Mouse (Mus musculus) liver, adult (tissue): ENCODE measurements around the gene Klf13.
A peak's percentile ranks its signal among the peaks of the same experiment; 100 is the strongest.

Experiments
- GATA4 ChIP-seq: IDR thresholded peaks from 2 replicates; pipeline ENCODE4 v1.6.1; 2014; ENCODE audit warnings: mild to moderate bottlenecking, low read length; ENCODE audit not compliant: insufficient replicate concordance

The Klf13 gene

DNA sequence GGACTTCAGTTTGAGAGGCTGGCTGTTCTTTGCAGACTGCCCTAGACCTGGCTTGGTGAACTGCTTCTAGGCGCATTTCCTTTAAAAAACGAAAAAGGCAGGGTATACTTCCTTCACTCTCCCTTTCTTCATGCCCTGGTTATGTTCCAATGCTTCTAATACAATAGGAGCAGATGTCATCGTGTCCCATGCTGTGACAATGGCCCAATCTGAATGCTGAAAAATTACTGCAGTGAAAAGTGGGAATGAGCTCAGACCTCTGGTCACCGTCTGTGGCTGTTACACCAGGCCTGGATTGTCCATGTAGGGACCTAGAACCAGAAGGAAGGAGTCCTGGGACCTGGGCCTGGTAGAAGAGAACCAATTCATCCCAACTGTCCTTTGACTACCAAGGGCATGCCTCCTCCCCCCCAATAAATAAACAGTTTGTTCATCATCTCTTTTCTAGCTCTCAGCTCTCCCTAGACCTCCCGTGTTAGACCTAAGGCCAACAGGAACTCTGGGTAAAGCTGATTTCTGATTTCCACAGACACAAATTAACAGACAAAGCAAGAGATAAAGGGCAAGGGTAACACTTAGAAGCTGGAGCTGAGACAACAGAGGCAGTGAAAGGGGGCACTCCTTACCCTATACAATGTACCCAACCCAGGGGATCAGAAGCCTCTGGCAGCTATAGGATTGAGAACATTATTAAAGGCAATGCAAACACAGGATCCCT is 30.8 kb downstream of the Klf13 start:
- no peak for TF ChIP-seq GATA4

DNA sequence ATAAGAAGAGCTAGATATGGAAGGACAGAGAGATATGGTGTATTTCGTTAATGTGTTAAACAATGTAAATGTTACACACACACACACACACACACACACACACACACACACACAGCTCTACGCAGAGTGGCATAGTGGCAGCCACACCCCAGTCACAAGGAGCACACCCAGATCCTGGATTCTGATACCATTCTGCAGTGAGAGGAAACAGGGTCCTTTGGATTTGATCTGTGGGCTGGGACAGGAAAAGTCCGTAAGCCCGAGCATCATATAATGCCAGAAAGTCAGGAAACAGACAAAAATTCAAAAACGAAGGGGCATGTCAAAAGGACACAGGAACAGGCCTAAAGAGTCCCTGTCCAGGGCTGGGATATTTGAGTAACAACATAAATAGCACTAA is 33.1 kb downstream of the Klf13 start:
- peak; percentile 32; the same call in 1 of the 2 replicates for TF ChIP-seq GATA4

DNA sequence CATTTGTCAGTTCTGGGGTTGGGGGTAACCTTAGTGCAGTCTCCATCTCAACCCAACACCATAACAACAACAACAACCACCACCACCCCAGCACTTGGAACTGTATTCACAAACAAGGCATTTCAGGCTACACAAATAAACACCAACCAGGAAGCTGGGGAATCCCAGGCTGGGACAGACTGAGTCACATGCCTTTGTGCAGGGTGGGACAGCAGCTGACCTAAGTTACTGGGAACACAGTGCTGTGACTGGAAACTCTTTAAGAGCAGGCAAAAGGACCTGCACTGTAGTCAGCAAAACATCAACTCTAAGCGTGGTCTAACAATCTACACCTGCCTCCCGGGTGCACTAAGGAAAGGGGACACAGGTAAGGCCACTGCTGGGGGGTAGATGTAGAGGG is 33.5 kb downstream of the Klf13 start:
- no peak for TF ChIP-seq GATA4

DNA sequence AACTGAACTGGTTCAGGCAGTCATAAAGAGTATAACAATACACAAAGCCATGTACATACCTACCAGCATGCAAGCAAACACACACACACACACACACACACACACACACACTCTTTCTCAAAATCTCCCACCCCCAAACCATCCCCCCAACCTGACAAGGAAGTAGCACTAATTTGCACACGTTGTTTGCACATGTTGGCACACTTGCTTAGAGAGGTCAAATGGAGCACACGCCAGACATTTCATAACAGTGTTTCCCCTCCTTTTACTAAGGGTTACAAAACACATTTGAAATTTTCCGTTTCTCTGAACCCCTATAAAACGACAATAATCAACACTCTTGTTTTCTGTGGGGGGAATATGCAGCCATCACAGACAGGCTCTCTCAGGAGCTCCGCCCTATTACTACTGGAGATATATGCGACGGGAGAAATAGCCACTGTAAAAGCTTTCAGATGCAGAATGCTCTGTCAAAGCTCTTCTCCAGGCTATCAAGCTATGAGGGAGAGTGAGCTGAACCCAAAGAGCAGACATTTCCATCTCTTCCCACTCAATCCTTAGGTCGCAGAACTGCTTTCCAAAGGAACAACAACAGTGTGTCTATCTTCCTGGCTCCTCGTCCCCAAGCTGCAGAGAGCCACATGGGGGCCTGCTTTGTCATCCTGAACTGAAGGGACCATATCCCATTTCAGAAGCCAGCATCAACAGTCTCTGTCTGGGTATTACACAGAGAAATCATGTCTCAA is 34.9 kb downstream of the Klf13 start:
- no peak for TF ChIP-seq GATA4

DNA sequence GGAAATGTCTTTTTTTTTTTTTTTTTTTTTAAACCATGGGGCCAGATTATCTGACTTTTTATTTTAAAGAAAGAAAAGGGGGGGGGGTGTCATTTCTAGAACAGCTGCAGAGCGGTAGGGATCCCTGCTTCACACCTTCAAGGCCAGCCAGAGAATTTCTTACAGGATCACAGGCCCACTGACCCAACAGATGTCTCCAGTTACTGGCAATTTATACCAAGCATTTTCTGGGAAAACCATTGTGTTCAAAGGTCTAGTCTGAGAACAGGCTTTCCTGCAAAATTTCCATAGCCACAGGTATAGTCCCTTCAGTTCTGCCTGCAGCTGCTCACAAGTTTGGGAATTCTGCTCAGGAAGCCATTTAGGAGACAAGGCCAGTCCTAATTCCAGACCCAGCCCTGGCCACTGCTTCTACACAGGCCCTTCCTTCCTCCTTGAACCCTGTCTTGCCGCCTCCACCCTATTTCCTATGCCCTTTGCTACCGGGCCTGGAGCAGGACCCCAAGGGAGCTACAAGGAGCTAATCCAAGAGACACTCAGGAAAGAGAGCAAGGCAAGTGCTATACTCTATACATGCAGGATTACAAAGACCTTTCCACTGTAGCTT is 36.0 kb downstream of the Klf13 start:
- no peak for TF ChIP-seq GATA4

DNA sequence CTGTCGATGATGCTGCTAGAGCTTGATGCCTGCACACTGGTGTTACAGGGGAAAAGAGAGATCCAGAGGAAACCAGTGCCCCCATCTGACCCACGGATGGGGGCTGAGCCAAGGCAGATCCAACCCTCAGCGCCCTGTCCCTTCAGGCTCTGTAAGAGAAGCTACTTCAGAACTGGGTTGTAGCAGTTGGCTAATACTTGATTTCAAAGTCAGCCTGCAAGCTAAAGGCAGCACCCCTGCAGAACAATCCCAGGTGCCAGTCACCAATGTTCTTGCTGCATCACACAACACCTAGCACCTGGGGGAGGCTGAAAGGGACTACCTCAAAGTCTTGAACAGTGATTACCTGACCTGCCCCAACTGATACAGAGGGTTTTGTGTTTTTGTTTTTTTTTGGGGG is 36.8 kb downstream of the Klf13 start:
- TF ChIP-seq GATA4 = no peak

DNA sequence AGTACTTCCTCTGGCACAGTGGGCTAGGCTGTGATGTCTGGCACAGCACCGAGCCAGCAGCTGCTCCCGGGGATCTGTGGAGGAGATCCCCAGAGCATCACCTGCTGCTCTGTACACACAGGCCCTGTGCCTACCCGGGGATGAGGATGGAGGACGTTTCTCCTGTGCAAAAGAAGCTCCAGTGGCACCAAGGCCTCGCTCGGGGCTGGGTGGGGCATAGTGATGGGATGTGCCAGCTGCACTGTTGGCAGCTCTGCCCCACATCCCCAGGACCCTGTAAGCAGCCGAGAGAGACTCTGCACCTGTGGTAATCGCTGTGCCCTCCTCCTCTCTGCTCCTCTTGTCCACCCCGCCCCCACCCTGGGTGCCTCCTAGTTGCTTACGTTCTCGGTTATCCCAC is 37.4 kb downstream of the Klf13 start:
- no peak for TF ChIP-seq GATA4

DNA sequence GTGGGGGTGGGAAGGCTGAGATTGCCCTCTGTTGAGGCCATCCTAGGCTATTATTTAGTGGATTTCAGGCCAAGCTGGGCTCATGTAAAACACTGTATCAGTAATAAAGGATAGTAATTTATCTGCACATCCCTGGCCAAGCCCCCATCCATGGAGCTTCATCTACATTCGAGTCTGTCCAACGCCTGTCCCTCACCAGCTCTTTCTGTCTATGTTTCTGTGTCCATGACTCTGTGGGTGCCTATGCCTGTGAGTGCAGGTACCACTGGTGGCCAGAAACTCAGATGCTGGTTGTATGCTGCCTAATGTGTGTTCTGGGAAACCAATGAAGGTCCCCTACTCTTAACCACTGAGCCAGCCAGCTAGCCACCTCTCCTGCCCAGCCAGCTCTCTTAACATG is 38.3 kb downstream of the Klf13 start:
- TF ChIP-seq GATA4 = no peak

DNA sequence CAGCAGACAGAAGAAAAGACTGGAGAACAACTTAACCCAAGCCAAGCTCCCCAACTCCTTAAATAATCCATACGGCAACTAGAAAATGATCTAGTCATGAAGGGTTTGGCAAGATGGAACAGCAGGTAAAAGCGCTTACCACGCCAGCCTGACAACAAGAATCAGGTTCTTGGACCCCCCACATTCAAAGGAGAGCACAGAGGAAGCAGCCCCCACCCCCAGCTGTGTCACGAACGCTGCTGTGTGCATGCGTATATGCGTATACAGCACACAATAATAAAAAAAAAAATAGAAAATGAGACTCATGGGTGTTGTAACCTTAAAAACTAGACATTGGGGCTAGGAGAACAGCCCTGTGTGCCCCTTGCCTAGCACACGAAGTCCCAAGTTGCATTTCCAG is 38.8 kb downstream of the Klf13 start:
- no peak for TF ChIP-seq GATA4

DNA sequence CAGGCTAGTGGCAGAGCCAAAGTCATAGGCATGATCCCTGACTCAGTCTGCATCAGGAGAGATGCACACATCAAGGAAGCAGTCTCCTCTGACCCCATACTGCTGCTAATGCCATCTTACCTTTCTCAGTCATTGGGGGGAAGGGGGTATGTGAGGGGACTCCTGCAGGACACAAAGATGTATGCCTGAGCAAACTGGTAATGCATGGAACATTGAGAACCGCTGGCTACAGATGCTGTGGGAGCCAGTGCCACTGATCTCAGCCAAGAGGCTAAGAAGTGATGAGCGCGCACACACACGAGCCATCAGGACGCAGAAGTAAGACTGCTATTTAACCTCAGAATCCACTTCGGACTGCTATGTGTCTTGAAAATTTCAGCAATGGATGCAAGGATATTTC is 40.5 kb downstream of the Klf13 start:
- no peak for TF ChIP-seq GATA4

DNA sequence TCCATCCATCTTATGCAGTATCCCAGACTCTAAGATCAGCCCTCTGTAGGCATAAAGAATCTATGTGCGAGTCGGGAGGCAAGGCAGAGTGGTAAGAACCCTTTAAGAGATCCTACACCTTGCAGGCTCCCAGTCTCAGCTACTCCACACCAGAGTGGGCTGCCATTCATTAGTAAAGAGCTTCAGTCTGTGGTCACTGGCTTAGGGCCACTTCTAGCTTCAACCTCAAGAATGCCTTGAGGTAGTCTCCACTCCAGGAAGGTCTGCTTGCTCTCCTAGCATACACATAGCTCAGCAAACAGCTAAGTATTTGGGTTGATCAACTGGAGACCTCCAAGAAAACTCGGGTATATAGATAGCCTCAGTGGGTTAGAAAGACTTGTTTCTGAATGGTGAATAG is 41.1 kb downstream of the Klf13 start:
- TF ChIP-seq GATA4 = no peak

DNA sequence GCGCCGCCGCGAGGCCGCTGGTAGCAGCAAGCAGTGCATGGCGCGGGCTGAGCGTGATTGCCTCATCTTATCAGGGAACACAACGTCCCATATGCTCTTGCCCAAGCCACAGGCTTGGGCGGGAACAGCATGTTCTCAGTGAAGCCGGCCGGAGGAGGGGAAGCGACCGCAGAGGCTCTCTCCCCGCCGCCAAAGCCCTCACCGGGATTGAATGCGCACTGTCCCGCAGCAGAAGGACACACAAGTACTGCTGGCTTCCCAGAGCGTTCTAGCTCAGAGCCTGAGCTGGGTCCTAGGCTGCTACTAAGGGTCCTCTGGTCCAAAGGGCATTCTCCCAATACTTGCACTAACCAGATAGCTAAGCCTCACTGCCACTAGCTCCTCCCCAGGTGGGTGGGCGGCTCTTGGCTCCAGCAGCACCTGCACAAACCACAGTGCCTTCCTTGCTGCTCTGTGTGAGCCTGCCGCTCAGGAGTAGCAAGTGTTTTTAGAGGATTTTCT is 41.7 kb downstream of the Klf13 start:
- TF ChIP-seq GATA4 = peak; percentile 100

DNA sequence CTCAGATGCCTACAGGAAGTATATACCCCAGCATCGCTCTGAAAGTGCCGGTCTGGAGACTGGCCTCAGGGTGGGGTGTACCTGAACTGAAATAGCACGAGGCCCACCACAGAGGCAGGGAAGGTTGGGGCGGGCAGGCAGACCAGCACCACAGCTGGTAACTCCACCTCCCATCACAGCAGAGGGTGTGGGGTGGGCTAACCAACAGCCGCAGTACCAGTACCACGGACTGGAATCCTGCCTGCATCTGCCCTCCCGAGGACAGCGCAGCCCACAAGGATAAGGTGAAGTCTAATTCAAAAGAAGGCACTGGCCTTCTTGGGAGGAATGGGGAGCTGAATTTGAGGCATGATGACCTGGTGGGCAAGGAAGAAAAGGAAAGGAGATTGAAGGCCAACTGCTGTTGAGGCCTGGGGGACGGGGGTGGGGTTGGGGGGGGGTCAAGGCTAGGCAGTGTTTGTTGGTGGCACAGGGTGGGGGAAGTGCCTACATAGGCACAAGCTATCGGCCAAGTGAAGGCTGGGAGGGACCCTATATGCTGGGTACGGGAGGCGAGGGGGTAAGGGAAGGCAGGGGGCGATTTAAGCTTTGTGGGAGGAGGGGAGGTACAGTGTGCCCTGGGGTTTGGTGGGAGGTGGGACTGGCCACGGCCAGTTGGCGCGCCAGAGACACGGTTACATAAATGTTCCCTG is 42.3 kb downstream of the Klf13 start:
- no peak for TF ChIP-seq GATA4

DNA sequence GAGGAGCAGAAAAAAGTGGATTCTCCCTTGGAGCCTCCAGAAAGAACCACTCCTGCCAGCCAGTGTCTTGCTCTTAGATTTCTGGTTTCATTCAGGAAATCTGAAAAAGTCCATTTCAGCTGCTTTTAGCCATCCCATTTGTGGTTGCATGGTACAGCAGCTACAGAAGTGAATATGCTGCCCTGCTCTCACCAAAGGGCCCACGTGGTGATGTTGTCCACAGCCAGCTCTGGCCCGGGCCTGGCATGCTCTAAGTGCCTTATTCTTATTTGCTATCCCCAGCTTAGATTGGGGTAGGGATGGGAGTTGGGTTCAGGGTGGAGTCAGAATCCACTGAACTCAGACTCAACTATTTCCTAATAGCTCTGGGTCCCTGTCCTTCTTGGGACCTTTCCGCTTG is 43.5 kb downstream of the Klf13 start:
- no peak for TF ChIP-seq GATA4

DNA sequence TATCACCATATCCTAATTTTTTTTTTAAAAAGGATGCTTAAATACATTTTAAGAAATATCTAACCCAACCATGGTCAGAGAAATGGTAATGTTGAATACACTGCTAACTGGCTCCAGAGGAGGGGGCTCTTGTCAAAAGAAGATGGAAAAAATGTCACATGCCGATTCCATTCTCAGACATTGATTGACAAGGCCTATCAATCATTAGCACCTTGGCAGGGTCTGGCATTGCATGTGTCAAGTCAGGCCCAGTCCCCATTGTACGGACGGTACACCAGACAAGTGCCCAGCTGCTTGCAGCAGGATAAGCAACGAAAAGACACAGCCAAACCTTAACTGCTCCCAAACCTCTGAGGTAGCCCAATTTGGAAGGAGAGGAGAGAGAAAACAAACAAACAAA is 44.1 kb downstream of the Klf13 start:
- TF ChIP-seq GATA4 = no peak

DNA sequence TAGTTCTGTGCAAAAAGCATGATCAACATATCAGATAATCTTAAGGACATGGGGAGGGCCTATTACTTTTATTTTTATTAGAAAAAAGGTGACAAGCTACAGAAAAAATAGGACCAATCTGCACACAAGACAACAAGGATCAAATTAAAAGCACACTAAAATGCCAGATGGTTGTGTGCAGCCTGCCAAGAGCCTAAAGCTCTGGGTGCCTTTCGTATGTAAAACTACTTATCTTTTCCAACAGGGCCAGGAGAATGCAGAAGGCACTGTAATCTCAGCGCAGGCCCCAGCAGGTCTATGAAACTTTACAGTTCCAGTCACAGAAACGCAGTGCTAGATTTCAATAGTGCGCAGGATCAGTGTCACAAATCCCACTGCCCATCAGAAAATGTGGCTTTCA is 45.0 kb downstream of the Klf13 start:
- TF ChIP-seq GATA4 = no peak

DNA sequence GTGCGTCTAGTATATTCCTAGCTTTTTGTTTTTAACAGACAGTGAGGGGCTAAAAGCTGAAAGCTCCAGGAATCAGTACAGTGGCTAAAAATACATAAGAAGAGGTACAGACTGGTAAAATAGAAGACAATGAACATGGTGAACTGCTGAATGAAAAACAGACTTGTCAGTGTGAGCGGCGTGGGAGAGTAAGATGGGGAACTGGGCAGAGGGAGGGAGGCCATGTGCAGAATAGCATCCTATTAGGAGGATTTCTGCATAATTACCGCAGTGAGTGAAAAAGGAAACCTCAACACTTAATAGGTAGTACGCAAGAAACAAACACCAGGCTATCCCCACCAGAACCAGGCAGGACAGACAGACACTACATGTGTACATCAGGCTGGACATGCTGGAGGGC is 45.5 kb downstream of the Klf13 start:
- no peak for TF ChIP-seq GATA4
